Mouse (Mus musculus) olfactory bulb, adult 2 months (tissue): ENCODE measurements around the gene Sgpp1. TPM values are rescaled to one million over a fixed set of nuclear protein-coding genes. Genes with fewer than 3 reads are reported as not detected.
A peak's percentile ranks its signal among the peaks of the same experiment; 100 is the strongest.

Source experiments
- H3K27ac ChIP-seq: fragments of 200-500 bp; 2 replicates; pipeline ENCODE4 v1.5.1; 2012; ENCODE audit warnings: low read depth, low read length; ENCODE audit not compliant: insufficient read depth
- H3K4me1 ChIP-seq: fragments of 200-500 bp; 2 replicates; pipeline ENCODE4 v1.6.1; 2012; ENCODE audit warnings: low read length; ENCODE audit not compliant: control insufficient read depth, insufficient read depth
- H3K4me3 ChIP-seq: fragments of 200-500 bp; 2 replicates; pipeline ENCODE4 v1.5.1; 2012; ENCODE audit warnings: mild to moderate bottlenecking, low read depth, low read length, moderate library complexity; ENCODE audit not compliant: insufficient read depth
- CTCF ChIP-seq: fragments of 200-500 bp; IDR thresholded peaks from 2 replicates; pipeline ENCODE4 v1.5.1; 2012; ENCODE audit warnings: low read depth, mild to moderate bottlenecking, low read length, moderate library complexity; ENCODE audit not compliant: insufficient read depth
- POLR2A ChIP-seq: fragments of 200-500 bp; IDR thresholded peaks from 2 replicates; pipeline ENCODE4 v1.6.1; 2012; ENCODE audit warnings: mild to moderate bottlenecking, low read depth, low read length, moderate library complexity; ENCODE audit not compliant: insufficient read depth
- WGBS: fragments of 180-500 bp; shearing (Covaris S2); methylation state at CpG from one replicate; pipeline ENCODE4 v1.1.7; 2018; 5-methylcytosine and 5-hydroxymethylcytosine counted together
- polyA plus RNA-seq: library from polyadenylated mRNA; stranded (reverse); fragments of >200 nt; gene quantifications from 2 replicates; pipeline ENCODE4 v1.2.4, GENCODE M21; 2012; ENCODE audit warnings: low replicate concordance; ENCODE audit not compliant: missing spikeins, insufficient read depth, insufficient read length

Gene Sgpp1
- polyA plus RNA-seq, 1 experiment, result not detected

- peak overlapping the region; percentile 68 for H3K4me3 ChIP-seq
- H3K4me1 ChIP-seq, result no peaks in the 10 kb centered on the region; the same call in 1 of the 2 replicates
- WGBS, result under 1% methylated on average over 17 of the region's 17 CpGs
- no peak for TF ChIP-seq CTCF
- no peak for TF ChIP-seq POLR2A
- H3K27ac ChIP-seq, result peak overlapping the region; percentile 30; the same call in 1 of the 2 replicates
Observed at GRCm38 (mm10) chr12:75734891-75735245, 661 bp downstream of the Sgpp1 start.

- Histone ChIP-seq H3K4me1 (no peaks in the 10 kb centered on the region; the same call in 1 of the 2 replicates), H3K4me3 (no peak overlapping the region), H3K27ac (no peak overlapping the region)
- 7% methylated on average over 10 of the region's 10 CpGs for WGBS
- no peak for TF ChIP-seq POLR2A
- TF ChIP-seq CTCF, result no peak
Observed at GRCm38 (mm10) chr12:75734167-75734566, 1.4 kb downstream of the Sgpp1 start.

DNA sequence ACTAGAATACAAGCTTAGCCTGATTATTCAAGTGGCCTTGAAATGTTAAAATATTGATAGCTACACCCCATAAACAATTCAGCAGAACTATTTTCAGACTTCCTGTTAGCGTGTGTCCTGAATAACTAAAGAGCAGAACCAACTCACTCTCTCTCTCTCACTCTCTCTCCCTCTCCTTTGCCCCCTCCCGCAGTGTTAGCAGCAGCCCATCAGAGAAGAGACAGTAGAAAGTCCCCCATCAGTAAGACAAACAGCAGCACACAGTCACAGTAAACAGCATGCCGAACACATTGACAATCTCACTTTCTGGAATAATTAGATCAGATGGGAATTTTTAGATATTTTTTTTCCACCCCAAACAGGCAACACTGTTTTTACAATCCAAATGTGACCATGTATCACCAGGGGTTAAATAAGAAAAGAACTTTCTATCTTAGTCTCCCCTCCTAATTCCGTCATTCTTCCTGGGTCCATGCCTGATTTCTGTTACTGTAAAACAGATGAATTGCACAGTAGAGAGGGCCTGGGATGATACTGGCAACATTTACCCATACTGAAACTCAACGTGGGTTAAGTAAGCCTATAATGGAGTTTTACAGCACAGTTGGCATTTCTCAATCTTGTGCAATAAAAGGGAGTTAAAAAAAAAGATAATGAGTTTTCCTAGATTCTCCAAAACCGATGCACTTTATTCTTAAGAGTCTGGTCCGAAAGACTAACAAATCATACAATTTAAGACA is 2.0 kb downstream of the Sgpp1 start:
- H3K4me3 ChIP-seq, result peak overlapping the region; percentile 12; the same call in 1 of the 2 replicates
- no peak overlapping the region for H3K27ac ChIP-seq
- no peaks in the 10 kb centered on the region; the same call in 1 of the 2 replicates for H3K4me1 ChIP-seq
- 15% methylated on average over 7 of the region's 7 CpGs for WGBS
- no peak for TF ChIP-seq POLR2A
- no peak for TF ChIP-seq CTCF

DNA sequence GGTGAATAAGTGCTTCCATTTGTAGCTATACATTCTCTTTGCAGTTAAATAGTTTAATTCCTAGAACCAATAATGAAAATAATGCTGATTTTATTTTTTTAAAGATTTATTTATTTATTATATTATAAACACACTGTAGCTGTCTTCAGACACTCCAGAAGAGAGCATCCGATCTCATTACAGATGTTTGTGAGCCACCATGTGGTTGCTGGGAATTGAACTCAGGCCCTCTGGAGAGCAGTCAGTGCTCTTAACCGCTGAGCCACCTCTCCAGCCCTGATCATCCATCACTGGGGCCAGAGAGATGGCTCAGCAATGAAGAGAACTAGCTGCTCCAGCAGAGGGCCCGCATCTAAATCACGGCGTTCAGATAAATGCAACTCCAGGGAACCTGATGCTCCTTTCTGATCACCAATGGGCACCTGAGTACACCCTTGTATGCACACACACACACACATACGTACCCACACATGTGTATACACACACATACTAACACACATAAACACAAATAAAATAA is 3.5 kb downstream of the Sgpp1 start:
- WGBS, result 72% methylated on average over 6 of the region's 6 CpGs
- no peak overlapping the region for H3K4me3 ChIP-seq
- H3K4me1 ChIP-seq, result peaks cover 2% of the 10 kb centered on the region; the same call in 1 of the 2 replicates
- H3K27ac ChIP-seq, result no peak overlapping the region
- no peak for TF ChIP-seq POLR2A
- no peak for TF ChIP-seq CTCF

GRCm38 (mm10) chr12:75731508-75731907 is 4.0 kb downstream of the Sgpp1 start:
- H3K4me1 ChIP-seq, result peaks cover 2% of the 10 kb centered on the region; the same call in 1 of the 2 replicates
- H3K27ac ChIP-seq, result no peak overlapping the region
- no peak overlapping the region for H3K4me3 ChIP-seq
- WGBS, result 93% methylated on average over 3 of the region's 3 CpGs
- TF ChIP-seq POLR2A (no peak), CTCF (no peak)

DNA sequence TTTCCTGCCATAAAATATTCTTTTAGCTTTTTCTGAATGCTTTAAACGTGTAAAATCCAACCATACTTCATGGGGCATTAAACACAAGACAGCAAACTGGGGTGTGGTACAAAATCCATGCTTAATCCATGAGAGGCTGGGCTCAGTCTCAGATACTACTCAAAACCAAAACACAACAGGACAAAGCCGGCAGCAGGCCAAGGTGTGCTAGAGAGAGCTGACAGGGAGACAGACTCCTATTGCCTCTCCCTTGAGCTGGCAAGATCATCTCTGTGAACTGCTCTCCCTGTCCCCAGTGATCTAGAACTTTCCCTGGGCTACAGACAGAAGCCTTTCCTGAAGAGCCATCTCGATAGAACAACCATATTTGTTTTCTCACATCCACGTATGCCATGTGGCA is 5.1 kb downstream of the Sgpp1 start:
- H3K27ac ChIP-seq, result no peak overlapping the region
- WGBS, result 79% methylated on average over 4 of the region's 4 CpGs
- peaks cover 2% of the 10 kb centered on the region; the same call in 1 of the 2 replicates for H3K4me1 ChIP-seq
- no peak for TF ChIP-seq CTCF
- no peak for TF ChIP-seq POLR2A
- H3K4me3 ChIP-seq, result no peak overlapping the region

- 58% methylated on average over 1 of the region's 1 CpGs for WGBS
- TF ChIP-seq CTCF (no peak), POLR2A (no peak)
- Histone ChIP-seq H3K4me1 (peaks cover 6% of the 10 kb centered on the region), H3K27ac (no peak overlapping the region), H3K4me3 (no peak overlapping the region)
Observed at GRCm38 (mm10) chr12:75729876-75730275, 5.7 kb downstream of the Sgpp1 start.

GRCm38 (mm10) chr12:75727333-75728125 is 8.0 kb downstream of the Sgpp1 start:
- Histone ChIP-seq H3K4me1 (peaks cover 11% of the 10 kb centered on the region), H3K4me3 (no peak overlapping the region), H3K27ac (no peak overlapping the region; the same call in 1 of the 2 replicates)
- no peak for TF ChIP-seq CTCF
- no peak for TF ChIP-seq POLR2A
- 92% methylated on average over 15 of the region's 15 CpGs for WGBS

DNA sequence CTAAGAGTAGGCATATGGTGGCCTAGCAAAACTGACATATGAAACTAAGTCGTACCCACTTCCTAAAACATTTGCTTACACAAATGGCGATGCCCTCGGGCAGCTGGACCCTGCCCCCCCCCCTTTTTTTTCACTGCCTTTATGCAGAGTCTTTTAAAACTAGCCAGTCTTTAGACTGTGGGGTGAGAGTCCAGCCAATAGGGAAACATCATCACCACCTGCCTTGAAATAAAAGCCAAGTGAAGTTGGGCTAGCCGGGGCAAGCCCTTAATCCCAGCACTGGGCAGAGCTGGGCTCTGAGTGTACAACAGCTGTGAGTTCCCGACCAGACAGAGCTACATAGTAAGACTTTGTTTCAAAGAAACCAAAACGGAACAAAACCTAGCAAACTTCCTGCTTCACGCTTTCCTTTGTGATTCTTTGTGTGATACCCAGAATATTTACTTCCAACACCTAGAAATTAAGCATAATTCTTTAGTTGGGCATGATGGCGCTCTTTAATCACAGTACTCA is 9.1 kb downstream of the Sgpp1 start:
- Histone ChIP-seq H3K4me1 (peaks cover 11% of the 10 kb centered on the region), H3K4me3 (no peak overlapping the region), H3K27ac (no peak overlapping the region)
- TF ChIP-seq POLR2A (no peak), CTCF (no peak)
- 76% methylated on average over 8 of the region's 8 CpGs for WGBS
